Mouse (Mus musculus) stomach, postnatal 0 days (tissue): ENCODE measurements at regions not wholly inside any gene's neighbourhood (a gene's known extent, or its start where the extent isn't known, plus 50 kb on each side); places are given as distances from the start of the nearest gene placed in this dataset.

ENCODE experiments used
- CTCF ChIP-seq: IDR thresholded peaks from 2 replicates; pipeline ENCODE4 v1.5.1; 2016; ENCODE audit warnings: antibody characterized with exemption, low read depth, mild to moderate bottlenecking, moderate library complexity
- EP300 ChIP-seq: optimal IDR thresholded peaks from 2 replicates; pipeline ENCODE3; 2016; ENCODE audit warnings: antibody characterized with exemption

DNA sequence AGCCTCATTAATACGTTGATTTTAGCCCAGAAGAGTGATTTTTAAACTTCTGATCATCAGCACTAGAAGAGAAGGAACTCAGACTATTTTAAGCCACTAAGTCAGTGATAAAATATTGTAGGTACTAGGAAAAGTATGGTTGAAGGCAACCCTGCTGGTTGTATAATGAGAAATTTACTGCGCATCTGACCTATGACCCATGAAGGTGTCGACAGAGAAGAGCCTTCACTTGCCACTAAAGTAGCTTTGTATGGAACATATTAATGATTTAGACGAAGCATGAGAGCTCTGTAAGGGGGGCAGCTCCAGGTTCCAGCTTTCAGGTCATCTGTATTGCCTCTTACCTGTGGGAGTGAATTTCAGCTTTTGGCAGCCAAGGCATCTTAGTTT lies 67.4 kb upstream of the St8sia2 start:
- TF ChIP-seq CTCF, result no peak
- TF ChIP-seq EP300, result no peak
